Mouse (Mus musculus): ENCODE data around the gene Cdh26. TPM values are rescaled to one million over a fixed set of nuclear protein-coding genes. Genes with fewer than 3 reads are reported as not detected.

Cdh26 gene
- polyA plus RNA-seq, 1 experiment from 2014 or later: 0.73 TPM

DNA sequence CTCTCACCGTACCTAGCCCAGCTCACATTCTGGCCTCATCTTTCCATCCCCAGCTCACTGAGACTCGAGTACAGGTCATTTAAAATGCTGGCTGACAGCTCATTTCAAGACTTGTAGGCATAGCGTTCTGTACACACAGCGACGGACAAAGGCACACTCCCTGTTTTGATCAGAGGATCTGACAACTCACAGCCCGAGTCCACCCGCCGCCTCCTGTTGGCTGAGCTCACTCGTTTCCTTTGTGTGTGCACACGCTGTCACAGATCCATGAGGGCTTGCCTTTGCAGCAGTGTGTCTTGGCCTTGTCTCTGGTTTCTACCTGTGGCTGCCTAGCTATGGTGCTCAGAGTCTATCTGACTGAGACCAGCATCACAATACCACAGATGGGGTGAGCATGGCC, 72.1 kb downstream of the Cdh26 start:
- WGBS: 72% methylated on average over 10 of the region's 10 CpGs

GRCm38 (mm10) chr2:178506056-178506455, 75.7 kb downstream of the Cdh26 start:
- DNase-seq (ENCODE audit: low spot score) (no peak), ATAC-seq (replicated peaks; ENCODE audit: low FRiP score, low TSS enrichment, low read depth) (no peak)
- Histone ChIP-seq H3K9ac (ENCODE audit: low read length) (no peak overlapping the region), H3K4me2 (ENCODE audit: low read length) (no peak overlapping the region), H3K4me3 (ENCODE audit: low read depth, low read length) (no peak overlapping the region), H3K36me3 (ENCODE audit: control insufficient read depth, insufficient read depth, low read length) (no peaks in the 10 kb centered on the region), H3K27me3 (replicated peaks; ENCODE audit: control insufficient read depth, insufficient read depth, low read length) (no peaks in the 10 kb centered on the region), H3K9me3 (ENCODE audit: control insufficient read depth, low read length) (no peaks in the 10 kb centered on the region), H3K27ac (ENCODE audit: low read depth) (no peak overlapping the region), H3K4me1 (replicated peaks; ENCODE audit: control insufficient read depth, insufficient read depth, low read length) (peaks cover 19% of the 10 kb centered on the region)
- WGBS: 50% methylated on average over 12 of the region's 12 CpGs

More for the DNA sequence above, 72.1 kb downstream of the Cdh26 start:
- no peak overlapping the region for H3K4me2 ChIP-seq (ENCODE audit: low read length)
- no peak overlapping the region for H3K9ac ChIP-seq (ENCODE audit: low read length)
- ATAC-seq (replicated peaks; ENCODE audit: low FRiP score, low TSS enrichment, low read depth): no peak
- H3K9me3 ChIP-seq (ENCODE audit: control insufficient read depth, low read length): no peaks in the 10 kb centered on the region
- no peak for DNase-seq (ENCODE audit: low spot score)
- H3K27me3 ChIP-seq (replicated peaks; ENCODE audit: control insufficient read depth, insufficient read depth, low read length): no peaks in the 10 kb centered on the region
- no peaks in the 10 kb centered on the region for H3K36me3 ChIP-seq (ENCODE audit: control insufficient read depth, insufficient read depth, low read length)
- H3K4me1 ChIP-seq (replicated peaks; ENCODE audit: control insufficient read depth, insufficient read depth, low read length): peaks cover 4% of the 10 kb centered on the region; the same call in 1 of the 2 replicates
- H3K4me3 ChIP-seq (ENCODE audit: low read depth, low read length): no peak overlapping the region
- H3K27ac ChIP-seq (ENCODE audit: low read depth): no peak overlapping the region

DNA sequence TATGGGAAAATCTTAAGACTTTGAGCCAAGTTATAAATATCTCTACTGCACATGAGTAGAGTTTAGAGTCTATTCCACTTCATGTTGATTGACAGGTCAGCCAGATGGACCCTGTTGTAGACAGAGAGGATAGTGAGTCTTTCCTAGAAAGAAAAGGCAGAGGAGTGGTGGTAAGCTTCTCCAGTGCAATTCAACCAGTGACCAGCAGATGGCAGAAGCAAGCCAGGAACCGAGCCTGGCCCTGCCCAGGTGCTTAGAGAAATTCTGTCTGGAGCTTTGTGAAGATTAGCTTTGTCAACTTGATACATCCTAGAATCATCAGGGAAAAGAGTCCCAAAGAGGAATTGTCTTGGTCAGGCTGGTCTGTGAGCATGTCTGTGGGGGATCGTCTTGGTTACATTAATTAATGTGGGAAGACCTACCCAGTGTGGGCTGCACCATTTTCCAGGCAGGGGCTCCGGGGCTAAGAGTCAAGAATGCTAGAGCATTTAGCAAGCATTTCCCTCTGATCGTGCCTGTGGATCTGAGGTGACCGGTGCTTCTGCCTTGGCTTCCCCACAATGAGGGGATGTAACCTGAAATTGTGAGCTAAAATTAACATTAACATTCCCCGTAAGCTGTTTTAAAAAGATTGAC, 77.2 kb downstream of the Cdh26 start:
- peak; percentile 95 for DNase-seq (ENCODE audit: low spot score)
- no peaks in the 10 kb centered on the region for H3K36me3 ChIP-seq (ENCODE audit: control insufficient read depth, insufficient read depth, low read length)
- WGBS: 39% methylated on average over 6 of the region's 6 CpGs
- no peak overlapping the region for H3K27ac ChIP-seq (ENCODE audit: low read depth)
- no peak overlapping the region for H3K9ac ChIP-seq (ENCODE audit: low read length)
- no peak overlapping the region for H3K4me3 ChIP-seq (ENCODE audit: low read depth, low read length)
- H3K27me3 ChIP-seq (replicated peaks; ENCODE audit: control insufficient read depth, insufficient read depth, low read length): no peaks in the 10 kb centered on the region
- ATAC-seq (replicated peaks; ENCODE audit: low FRiP score, low TSS enrichment, low read depth): 0 out of 2 replicates have a peak, but pooled peaks have one; percentile 58
- peaks cover 19% of the 10 kb centered on the region for H3K4me1 ChIP-seq (replicated peaks; ENCODE audit: control insufficient read depth, insufficient read depth, low read length)
- no peaks in the 10 kb centered on the region for H3K9me3 ChIP-seq (ENCODE audit: control insufficient read depth, low read length)
- no peak overlapping the region for H3K4me2 ChIP-seq (ENCODE audit: low read length)

DNA sequence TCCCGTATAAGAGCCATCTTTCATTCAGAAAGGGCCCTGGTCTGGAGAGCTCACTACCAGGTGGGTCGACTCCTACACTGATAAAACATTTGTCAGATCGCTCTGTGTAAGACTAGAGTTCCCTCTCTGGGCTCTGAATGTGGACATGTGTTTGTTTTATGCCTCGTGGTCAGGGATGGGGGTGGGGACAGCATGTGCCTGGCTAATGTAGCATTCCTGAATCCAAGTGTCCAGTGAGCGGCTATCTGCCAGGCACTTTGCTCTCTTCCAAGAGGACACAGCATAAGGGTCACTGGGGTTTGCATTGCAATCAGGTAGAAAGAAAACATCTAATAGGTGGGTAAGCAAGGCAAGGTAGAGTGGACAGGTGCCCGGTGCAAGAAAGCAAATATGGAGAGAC, 77.9 kb downstream of the Cdh26 start:
- H3K27ac ChIP-seq (ENCODE audit: low read depth): no peak overlapping the region
- DNase-seq (ENCODE audit: low spot score) (no peak), ATAC-seq (replicated peaks; ENCODE audit: low FRiP score, low TSS enrichment, low read depth) (no peak)
- no peak overlapping the region for H3K9ac ChIP-seq (ENCODE audit: low read length)
- no peaks in the 10 kb centered on the region for H3K9me3 ChIP-seq (ENCODE audit: control insufficient read depth, low read length)
- H3K4me3 ChIP-seq (ENCODE audit: low read depth, low read length): no peak overlapping the region
- no peak overlapping the region for H3K4me2 ChIP-seq (ENCODE audit: low read length)
- WGBS: 29% methylated on average over 6 of the region's 6 CpGs
- H3K36me3 ChIP-seq (ENCODE audit: control insufficient read depth, insufficient read depth, low read length): no peaks in the 10 kb centered on the region
- peaks cover 19% of the 10 kb centered on the region for H3K4me1 ChIP-seq (replicated peaks; ENCODE audit: control insufficient read depth, insufficient read depth, low read length)
- H3K27me3 ChIP-seq (replicated peaks; ENCODE audit: control insufficient read depth, insufficient read depth, low read length): no peaks in the 10 kb centered on the region

DNA sequence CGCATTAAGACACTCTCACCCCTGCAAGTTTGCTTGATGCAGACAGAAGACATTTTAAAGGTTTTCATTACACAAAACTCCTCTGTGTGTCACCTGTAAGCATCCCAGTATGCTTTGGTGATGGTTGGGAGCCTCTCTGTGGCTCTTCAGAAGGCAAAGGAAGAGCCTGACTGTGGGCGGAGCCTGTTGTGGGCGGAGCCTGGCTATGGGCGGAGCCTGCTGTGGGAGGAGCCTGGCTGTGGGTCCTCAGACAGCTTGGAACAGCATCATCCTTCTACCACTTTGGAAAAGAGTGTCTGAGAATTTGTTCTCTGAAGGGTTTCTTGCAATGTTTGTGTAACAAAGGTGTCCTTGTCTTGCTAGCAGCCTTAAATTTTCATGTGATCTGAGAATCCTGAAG, 82.7 kb downstream of the Cdh26 start:
- H3K4me1 ChIP-seq (replicated peaks; ENCODE audit: control insufficient read depth, insufficient read depth, low read length): peaks cover 13% of the 10 kb centered on the region; the same call in 1 of the 2 replicates
- H3K27me3 ChIP-seq (replicated peaks; ENCODE audit: control insufficient read depth, insufficient read depth, low read length): no peaks in the 10 kb centered on the region
- ATAC-seq (replicated peaks; ENCODE audit: low FRiP score, low TSS enrichment, low read depth) (no peak), DNase-seq (ENCODE audit: low spot score) (no peak)
- H3K36me3 ChIP-seq (ENCODE audit: control insufficient read depth, insufficient read depth, low read length): no peaks in the 10 kb centered on the region
- no peak overlapping the region for H3K4me2 ChIP-seq (ENCODE audit: low read length)
- no peak overlapping the region for H3K4me3 ChIP-seq (ENCODE audit: low read depth, low read length)
- no peaks in the 10 kb centered on the region for H3K9me3 ChIP-seq (ENCODE audit: control insufficient read depth, low read length)
- no peak overlapping the region for H3K27ac ChIP-seq (ENCODE audit: low read depth)
- WGBS: 67% methylated on average over 4 of the region's 4 CpGs
- no peak overlapping the region for H3K9ac ChIP-seq (ENCODE audit: low read length)

DNA sequence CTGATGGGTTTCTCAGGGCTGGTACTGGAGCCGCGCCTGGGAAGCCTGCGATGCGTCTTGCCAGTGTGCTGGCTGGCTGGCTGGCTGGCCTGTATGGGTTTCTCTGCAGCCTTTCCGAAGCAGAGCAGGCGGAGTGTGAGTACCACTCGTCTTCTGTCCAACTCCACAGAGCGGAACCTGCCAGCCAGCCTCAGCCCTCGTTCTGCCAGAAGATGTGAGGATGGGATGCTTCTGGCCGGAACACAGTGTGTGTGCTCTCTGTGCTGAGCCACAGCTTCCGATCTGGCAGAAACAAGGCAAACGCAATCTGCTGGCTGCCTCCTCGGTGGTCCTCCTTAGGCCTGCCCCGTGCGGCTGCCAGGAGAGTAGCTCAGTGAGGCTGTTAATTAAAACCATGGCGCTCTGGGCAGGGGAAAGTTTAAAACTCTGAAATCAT, 83.3 kb downstream of the Cdh26 start:
- Histone ChIP-seq H3K9ac (ENCODE audit: low read length) (no peak overlapping the region), H3K27ac (ENCODE audit: low read depth) (no peak overlapping the region), H3K4me2 (ENCODE audit: low read length) (no peak overlapping the region), H3K27me3 (replicated peaks; ENCODE audit: control insufficient read depth, insufficient read depth, low read length) (no peaks in the 10 kb centered on the region), H3K9me3 (ENCODE audit: control insufficient read depth, low read length) (no peaks in the 10 kb centered on the region), H3K4me1 (replicated peaks; ENCODE audit: control insufficient read depth, insufficient read depth, low read length) (peaks cover 7% of the 10 kb centered on the region; the same call in 1 of the 2 replicates), H3K36me3 (ENCODE audit: control insufficient read depth, insufficient read depth, low read length) (no peaks in the 10 kb centered on the region), H3K4me3 (ENCODE audit: low read depth, low read length) (no peak overlapping the region)
- no peak for ATAC-seq (replicated peaks; ENCODE audit: low FRiP score, low TSS enrichment, low read depth)
- 35% methylated on average over 16 of the region's 16 CpGs for WGBS
- DNase-seq (ENCODE audit: low spot score): no peak

- H3K4me3 ChIP-seq (ENCODE audit: low read depth, low read length): no peak overlapping the region
- H3K36me3 ChIP-seq (ENCODE audit: control insufficient read depth, insufficient read depth, low read length): no peaks in the 10 kb centered on the region
- no peak overlapping the region for H3K4me2 ChIP-seq (ENCODE audit: low read length)
- no peak overlapping the region for H3K27ac ChIP-seq (ENCODE audit: low read depth)
- H3K9ac ChIP-seq (ENCODE audit: low read length): no peak overlapping the region
- DNase-seq (ENCODE audit: low spot score) (no peak), ATAC-seq (replicated peaks; ENCODE audit: low FRiP score, low TSS enrichment, low read depth) (no peak)
- H3K4me1 ChIP-seq (replicated peaks; ENCODE audit: control insufficient read depth, insufficient read depth, low read length): no peaks in the 10 kb centered on the region
- H3K27me3 ChIP-seq (replicated peaks; ENCODE audit: control insufficient read depth, insufficient read depth, low read length): no peaks in the 10 kb centered on the region
- 80% methylated on average over 5 of the region's 5 CpGs for WGBS
- H3K9me3 ChIP-seq (ENCODE audit: control insufficient read depth, low read length): no peaks in the 10 kb centered on the region
Measured at GRCm38 (mm10) chr2:178516421-178516820, 86.1 kb downstream of the Cdh26 start.

DNA sequence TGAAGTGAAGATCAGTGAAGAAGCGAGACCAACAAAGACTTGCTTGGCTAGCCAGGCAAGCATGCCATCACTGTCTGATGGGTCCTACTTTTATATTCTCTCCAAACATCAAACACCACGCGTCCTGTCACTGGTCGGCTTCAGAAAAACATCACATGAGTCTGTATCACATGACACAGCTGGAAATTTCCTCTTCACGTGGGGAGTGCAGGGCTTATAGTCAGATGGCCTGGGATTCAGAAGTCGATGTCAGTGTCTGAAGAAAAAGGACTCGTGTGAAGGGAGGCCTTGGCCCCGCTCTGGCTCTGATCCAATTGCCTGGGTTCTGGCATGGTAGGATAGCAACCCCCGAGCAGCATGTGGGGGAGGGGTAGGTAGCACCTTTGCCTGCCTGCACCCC, 86.6 kb downstream of the Cdh26 start:
- no peaks in the 10 kb centered on the region for H3K36me3 ChIP-seq (ENCODE audit: control insufficient read depth, insufficient read depth, low read length)
- no peak overlapping the region for H3K27ac ChIP-seq (ENCODE audit: low read depth)
- no peak for DNase-seq (ENCODE audit: low spot score)
- no peaks in the 10 kb centered on the region for H3K9me3 ChIP-seq (ENCODE audit: control insufficient read depth, low read length)
- H3K9ac ChIP-seq (ENCODE audit: low read length): no peak overlapping the region
- no peak overlapping the region for H3K4me3 ChIP-seq (ENCODE audit: low read depth, low read length)
- no peak overlapping the region for H3K4me2 ChIP-seq (ENCODE audit: low read length)
- 75% methylated on average over 9 of the region's 9 CpGs for WGBS
- no peaks in the 10 kb centered on the region for H3K27me3 ChIP-seq (replicated peaks; ENCODE audit: control insufficient read depth, insufficient read depth, low read length)
- no peak for ATAC-seq (replicated peaks; ENCODE audit: low FRiP score, low TSS enrichment, low read depth)
- no peaks in the 10 kb centered on the region for H3K4me1 ChIP-seq (replicated peaks; ENCODE audit: control insufficient read depth, insufficient read depth, low read length)

DNA sequence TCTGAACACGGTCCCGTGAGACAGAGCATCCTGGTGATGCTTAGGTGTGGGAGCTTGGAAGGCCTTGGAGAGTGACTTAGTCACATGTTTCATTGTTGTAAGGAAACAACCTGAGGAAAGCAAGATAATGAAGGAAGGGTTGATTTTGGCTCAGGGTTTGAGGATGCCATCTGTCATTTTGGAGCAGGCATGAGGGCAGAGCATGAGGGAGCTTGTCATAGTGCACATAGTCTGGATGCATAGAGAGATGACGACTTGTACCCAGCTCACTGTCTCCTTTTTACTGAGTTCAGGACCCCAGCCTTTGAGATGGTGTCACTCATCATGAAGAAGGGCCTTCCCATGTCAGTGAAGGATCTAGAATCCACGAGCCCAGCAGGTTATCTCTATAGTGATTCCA, 89.0 kb downstream of the Cdh26 start:
- WGBS: 83% methylated on average over 4 of the region's 4 CpGs
- no peak for ATAC-seq (replicated peaks; ENCODE audit: low FRiP score, low TSS enrichment, low read depth)
- no peaks in the 10 kb centered on the region for H3K27me3 ChIP-seq (replicated peaks; ENCODE audit: control insufficient read depth, insufficient read depth, low read length)
- H3K9me3 ChIP-seq (ENCODE audit: control insufficient read depth, low read length): no peaks in the 10 kb centered on the region
- no peak overlapping the region for H3K9ac ChIP-seq (ENCODE audit: low read length)
- DNase-seq (ENCODE audit: low spot score): no peak
- H3K4me2 ChIP-seq (ENCODE audit: low read length): no peak overlapping the region
- no peak overlapping the region for H3K4me3 ChIP-seq (ENCODE audit: low read depth, low read length)
- no peaks in the 10 kb centered on the region for H3K4me1 ChIP-seq (replicated peaks; ENCODE audit: control insufficient read depth, insufficient read depth, low read length)
- H3K27ac ChIP-seq (ENCODE audit: low read depth): no peak overlapping the region
- no peaks in the 10 kb centered on the region for H3K36me3 ChIP-seq (ENCODE audit: control insufficient read depth, insufficient read depth, low read length)
